Mouse (Mus musculus) hindbrain, embryonic 13.5 days (tissue): ENCODE measurements around the gene Hspb3. TPM values are rescaled to one million over a fixed set of nuclear protein-coding genes. Genes with fewer than 3 reads are reported as not detected.

Experiments
- ATAC-seq: fragments of 200-750 bp; cut with Nextera tagmentation; 2 replicates; pipeline ENCODE4 v1.8.0; 2017; ENCODE audit warnings: moderate TSS enrichment; ENCODE audit not compliant: low FRiP score
- H3K27ac ChIP-seq: fragments of 300-500 bp; sonication (generic); 2 replicates; pipeline ENCODE4 v1.5.1; 2015; ENCODE audit warnings: inconsistent platforms, mild to moderate bottlenecking, moderate library complexity
- H3K27me3 ChIP-seq: fragments of 300-500 bp; sonication (generic); 2 replicates; pipeline ENCODE4 v1.6.1; 2015; ENCODE audit warnings: mild to moderate bottlenecking, inconsistent platforms
- H3K36me3 ChIP-seq: fragments of 300-500 bp; sonication (generic); 2 replicates; pipeline ENCODE4 v1.6.1; 2015; ENCODE audit warnings: mild to moderate bottlenecking, inconsistent platforms
- H3K4me1 ChIP-seq: fragments of 300-500 bp; sonication (generic); replicated peaks from 2 replicates; pipeline ENCODE4 v1.6.1; 2015; ENCODE audit warnings: inconsistent platforms
- H3K4me2 ChIP-seq: fragments of 300-500 bp; sonication (generic); 2 replicates; pipeline ENCODE4 v1.6.1; 2015; ENCODE audit warnings: inconsistent platforms, mild to moderate bottlenecking, moderate library complexity
- H3K4me3 ChIP-seq: fragments of 300-500 bp; sonication (generic); 2 replicates; pipeline ENCODE4 v1.5.1; 2015; ENCODE audit warnings: mild to moderate bottlenecking, inconsistent platforms
- H3K9ac ChIP-seq: fragments of 300-500 bp; sonication (generic); 2 replicates; pipeline ENCODE4 v1.6.1; 2015; ENCODE audit warnings: mild to moderate bottlenecking, inconsistent platforms
- H3K9me3 ChIP-seq: fragments of 300-500 bp; sonication (generic); 2 replicates; pipeline ENCODE4 v1.6.1; 2016; ENCODE audit warnings: inconsistent platforms
- WGBS: fragments of 180-500 bp; shearing (Covaris S2); methylation state at CpG from one replicate; pipeline ENCODE4 v1.1.7; 2015; 5-methylcytosine and 5-hydroxymethylcytosine counted together
- polyA plus RNA-seq: library from polyadenylated mRNA; unstranded; fragments of >200 nt; fragmentation: Nextera tagmentation; extraction: Ambion mirVana; gene quantifications from 2 replicates; pipeline ENCODE4 v1.2.1, GENCODE M21; 2015

The Hspb3 gene
- 0.35 TPM in 1 of 2 replicates, not detected in the other for polyA plus RNA-seq

DNA sequence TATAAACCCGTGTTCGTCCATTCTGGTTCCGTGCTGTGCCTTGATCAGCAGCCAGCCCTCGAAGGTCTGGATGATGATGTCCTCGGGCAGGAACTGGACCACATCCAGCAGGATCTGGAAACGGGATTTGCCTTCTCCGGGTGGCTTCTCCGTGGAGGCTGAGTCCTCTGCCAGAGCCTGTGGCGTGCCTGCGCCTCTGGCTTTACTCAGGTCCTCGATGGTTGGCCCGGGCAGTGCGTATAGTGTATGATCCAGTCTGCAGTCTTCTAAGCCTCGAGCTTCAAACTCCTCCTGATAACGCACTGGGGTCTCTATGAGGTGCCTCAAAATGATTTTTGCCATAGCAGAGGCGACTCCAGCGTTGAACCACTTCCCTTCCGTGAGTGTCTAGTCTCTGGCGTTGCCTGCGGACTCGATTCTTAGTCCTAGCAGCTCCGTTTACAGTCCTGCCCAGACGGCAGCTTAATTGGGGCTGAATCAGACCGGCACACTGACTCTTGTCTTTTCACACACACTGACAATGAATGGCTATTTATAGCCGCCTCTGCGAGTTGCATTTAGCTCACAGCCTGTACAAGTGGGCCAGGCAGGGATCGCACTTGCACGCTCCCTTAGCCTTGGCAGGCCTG, at the start of gene Hspb3:
TSS of gene Hspb3 (minus strand) at position 526 of the 629 bp plus-strand sequence.
- H3K36me3 ChIP-seq, result no peaks in the 10 kb centered on the region
- peaks cover 11% of the 10 kb centered on the region for H3K4me1 ChIP-seq
- H3K9ac ChIP-seq, result 0 out of 2 replicates have a peak within 1 kb of the TSS, but pooled peaks have one; percentile 29
- 57% methylated on average over 28 of the region's 28 CpGs for WGBS
- no peaks in the 10 kb centered on the region for H3K9me3 ChIP-seq
- ATAC-seq, result 0 out of 2 replicates have a peak, but pooled peaks have one; percentile 57
- H3K4me3 ChIP-seq, result no peak within 1 kb of the TSS
- no peak within 1 kb of the TSS for H3K27ac ChIP-seq
- H3K27me3 ChIP-seq, result no peaks in the 10 kb centered on the region; the same call in 1 of the 2 replicates
- H3K4me2 ChIP-seq, result 0 out of 2 replicates have a peak within 1 kb of the TSS, but pooled peaks have one; percentile 8

DNA sequence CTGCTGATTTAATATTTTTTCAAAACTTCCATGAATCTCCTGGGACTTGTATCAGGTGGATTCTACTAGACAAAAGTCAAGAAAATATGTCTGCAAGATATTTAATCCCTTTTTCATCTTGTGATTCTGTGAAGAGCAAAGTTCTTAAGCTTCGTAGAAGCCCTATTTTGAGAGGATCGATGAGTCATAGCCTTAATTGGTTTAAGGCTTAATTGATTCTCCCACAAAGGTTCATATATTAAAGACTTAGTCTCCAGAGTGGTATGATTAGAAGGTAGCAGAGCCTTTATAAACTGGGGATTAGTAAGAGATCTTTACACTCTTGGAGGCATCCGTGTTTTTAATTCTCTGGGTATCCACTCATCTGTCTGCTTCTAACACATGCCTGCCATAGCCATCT, 49.7 kb upstream of the Hspb3 start:
- H3K4me1 ChIP-seq, result no peaks in the 10 kb centered on the region
- no peak overlapping the region for H3K9ac ChIP-seq
- 90% methylated on average over 3 of the region's 3 CpGs for WGBS
- H3K4me2 ChIP-seq, result no peak overlapping the region
- no peak for ATAC-seq
- no peak overlapping the region for H3K4me3 ChIP-seq
- H3K27me3 ChIP-seq, result 0 out of 2 replicates have a peak, but pooled peaks cover 2% of the 10 kb centered on the region
- H3K9me3 ChIP-seq, result no peaks in the 10 kb centered on the region
- no peak overlapping the region for H3K27ac ChIP-seq
- H3K36me3 ChIP-seq, result no peaks in the 10 kb centered on the region

DNA sequence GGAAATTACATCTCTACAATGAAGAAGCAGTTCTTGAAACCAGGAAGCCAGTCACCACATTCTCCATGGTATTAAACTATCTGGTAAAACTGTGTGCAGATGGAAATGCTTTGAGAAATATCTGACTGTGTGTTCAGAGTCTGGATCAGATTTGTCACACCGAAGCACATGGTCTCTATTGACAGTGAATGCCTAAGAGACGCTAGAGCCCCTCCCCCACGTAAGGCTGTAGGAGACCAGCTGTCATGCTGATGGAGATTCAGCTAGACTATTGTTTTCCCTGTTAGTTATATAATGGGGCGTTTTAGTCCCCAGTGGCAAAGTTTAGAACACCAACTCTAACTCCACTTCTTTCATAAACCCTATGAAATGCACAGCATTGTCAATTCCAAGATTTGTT, 42.7 kb upstream of the Hspb3 start:
- no peaks in the 10 kb centered on the region for H3K27me3 ChIP-seq
- no peak overlapping the region for H3K27ac ChIP-seq
- H3K36me3 ChIP-seq, result no peaks in the 10 kb centered on the region
- H3K4me2 ChIP-seq, result no peak overlapping the region
- peaks cover 9% of the 10 kb centered on the region for H3K4me1 ChIP-seq
- ATAC-seq, result peak; percentile 27; the same call in 1 of the 2 replicates
- H3K4me3 ChIP-seq, result no peak overlapping the region
- no peaks in the 10 kb centered on the region for H3K9me3 ChIP-seq
- WGBS, result 4% methylated on average over 4 of the region's 4 CpGs
- no peak overlapping the region for H3K9ac ChIP-seq

DNA sequence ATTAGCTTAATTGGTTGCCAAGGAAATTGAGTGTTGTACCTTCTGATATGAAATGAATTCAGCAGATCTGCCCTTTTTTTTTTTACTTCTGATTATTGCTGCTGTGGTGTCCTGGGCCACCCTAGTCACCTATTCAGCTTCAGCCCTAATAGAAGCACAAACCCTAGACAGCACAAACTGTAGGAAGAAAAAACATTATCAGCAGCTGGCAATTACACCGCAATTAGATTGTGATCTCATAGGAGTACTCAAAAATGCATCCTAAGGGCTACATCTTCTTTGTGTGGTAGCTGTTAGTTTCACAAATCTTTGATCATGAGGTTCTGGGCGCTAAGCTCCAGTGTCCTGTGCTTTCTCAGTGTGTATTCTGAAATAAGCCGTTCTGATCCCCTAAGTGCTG, 37.7 kb upstream of the Hspb3 start:
- no peak overlapping the region for H3K4me2 ChIP-seq
- ATAC-seq, result peak; percentile 61; the same call in 1 of the 2 replicates
- H3K4me3 ChIP-seq, result no peak overlapping the region
- H3K27me3 ChIP-seq, result no peaks in the 10 kb centered on the region
- peaks cover 33% of the 10 kb centered on the region for H3K4me1 ChIP-seq
- no peak overlapping the region for H3K9ac ChIP-seq
- 64% methylated on average over 3 of the region's 3 CpGs for WGBS
- no peaks in the 10 kb centered on the region for H3K9me3 ChIP-seq
- H3K27ac ChIP-seq, result peak overlapping the region; percentile 66
- no peaks in the 10 kb centered on the region for H3K36me3 ChIP-seq

DNA sequence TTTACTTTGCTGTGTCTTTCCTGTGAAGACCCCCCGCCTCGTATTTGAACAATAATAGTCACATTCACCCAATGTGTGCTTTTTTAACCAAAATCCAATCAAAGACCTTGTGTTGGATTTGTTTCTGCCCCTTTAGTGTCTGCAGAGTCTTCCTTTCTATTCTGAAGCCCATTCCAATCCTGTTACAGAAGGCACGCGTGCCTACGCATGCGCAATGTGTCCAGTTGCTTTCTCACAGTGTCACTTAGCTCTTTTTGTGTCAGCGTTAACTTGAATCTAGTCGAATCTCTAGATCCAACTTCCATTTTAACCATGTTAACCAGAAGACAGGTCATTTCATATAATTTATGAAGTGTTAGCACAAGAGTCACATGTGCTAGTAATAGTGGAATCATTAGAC, 36.5 kb upstream of the Hspb3 start:
- no peak for ATAC-seq
- WGBS, result 92% methylated on average over 8 of the region's 8 CpGs
- Histone ChIP-seq H3K9ac (no peak overlapping the region), H3K4me1 (peaks cover 32% of the 10 kb centered on the region), H3K27me3 (no peaks in the 10 kb centered on the region), H3K4me2 (no peak overlapping the region), H3K27ac (no peak overlapping the region), H3K4me3 (no peak overlapping the region), H3K9me3 (no peaks in the 10 kb centered on the region), H3K36me3 (no peaks in the 10 kb centered on the region)

DNA sequence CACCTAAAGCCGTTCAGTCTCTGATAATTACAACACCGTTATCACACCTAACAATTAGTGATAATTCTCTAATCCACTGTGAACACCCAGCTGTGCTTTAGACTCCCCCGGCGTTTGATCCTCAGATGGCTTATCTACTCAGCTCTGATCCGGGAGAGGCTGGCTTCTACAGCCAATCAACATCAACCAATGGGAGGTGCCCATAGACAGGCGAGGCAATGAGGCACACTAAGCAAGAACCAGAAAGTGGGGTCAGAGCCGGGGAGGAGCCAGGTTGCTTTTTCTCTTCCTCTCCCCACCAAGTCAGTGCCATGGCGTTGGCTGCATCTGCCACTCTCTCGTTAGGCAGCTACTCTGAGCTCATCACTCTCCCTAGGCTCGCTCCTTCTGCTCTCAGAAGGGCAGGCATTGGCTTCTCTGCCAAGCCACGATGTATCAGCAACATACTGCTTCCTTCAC, 36.0 kb upstream of the Hspb3 start:
- Histone ChIP-seq H3K4me3 (no peak overlapping the region), H3K4me1 (peaks cover 32% of the 10 kb centered on the region), H3K4me2 (no peak overlapping the region), H3K9me3 (no peaks in the 10 kb centered on the region), H3K27me3 (no peaks in the 10 kb centered on the region), H3K27ac (no peak overlapping the region), H3K9ac (no peak overlapping the region), H3K36me3 (no peaks in the 10 kb centered on the region)
- WGBS, result 47% methylated on average over 11 of the region's 11 CpGs
- ATAC-seq, result no peak

DNA sequence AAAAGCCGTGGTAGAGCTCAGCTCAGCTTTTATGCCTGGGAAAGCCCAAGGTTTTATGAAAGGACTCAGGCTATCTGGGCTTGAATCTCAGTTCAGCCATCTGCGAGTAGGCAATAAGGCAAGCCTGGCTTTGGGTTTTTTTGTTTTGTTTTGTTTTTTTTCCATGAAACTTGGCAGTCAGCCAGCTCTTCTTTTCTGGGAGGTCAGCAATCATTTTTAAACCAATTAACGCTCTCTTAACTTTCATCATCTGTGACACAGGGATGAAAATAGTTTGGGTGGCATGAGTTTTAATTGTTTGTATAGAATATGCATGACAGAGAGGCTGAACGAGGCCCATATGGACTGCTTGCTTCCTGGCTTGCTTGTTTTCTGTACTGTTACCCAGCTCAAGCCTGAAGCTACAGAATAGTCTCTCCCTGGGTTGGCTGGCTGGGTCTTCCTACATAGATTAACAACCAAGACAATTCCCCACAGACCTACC, 33.4 kb upstream of the Hspb3 start:
- no peak for ATAC-seq
- Histone ChIP-seq H3K4me1 (peaks cover 32% of the 10 kb centered on the region), H3K27me3 (no peaks in the 10 kb centered on the region), H3K9me3 (no peaks in the 10 kb centered on the region), H3K4me3 (no peak overlapping the region), H3K27ac (0 out of 2 replicates have a peak overlapping the region, but pooled peaks have one; percentile 56), H3K4me2 (no peak overlapping the region), H3K36me3 (no peaks in the 10 kb centered on the region), H3K9ac (no peak overlapping the region)
- 34% methylated on average over 4 of the region's 4 CpGs for WGBS

DNA sequence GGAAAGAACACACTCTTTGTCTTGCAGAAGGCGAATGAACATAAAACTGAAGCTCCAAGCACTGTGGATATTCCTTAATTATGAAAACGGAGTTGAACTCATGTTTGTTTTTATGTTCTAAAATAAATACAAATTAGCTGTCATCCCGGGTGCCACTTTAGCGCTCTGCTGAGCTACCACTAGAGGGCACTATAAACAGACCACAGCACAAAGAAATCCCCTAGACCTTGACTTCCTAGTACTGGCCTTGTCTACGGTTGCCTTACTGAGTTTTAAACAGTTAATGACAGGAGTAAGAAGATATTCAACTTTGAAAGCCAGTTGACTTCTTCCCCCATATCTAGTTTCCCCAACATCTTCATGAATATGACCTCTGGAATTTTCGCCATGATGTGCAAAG, 29.9 kb upstream of the Hspb3 start:
- Histone ChIP-seq H3K4me1 (0 out of 2 replicates have a peak, but pooled peaks cover 8% of the 10 kb centered on the region), H3K9ac (no peak overlapping the region), H3K4me2 (no peak overlapping the region), H3K9me3 (no peaks in the 10 kb centered on the region), H3K4me3 (no peak overlapping the region), H3K36me3 (no peaks in the 10 kb centered on the region), H3K27ac (no peak overlapping the region), H3K27me3 (no peaks in the 10 kb centered on the region)
- ATAC-seq, result no peak
- WGBS, result 19% methylated on average over 6 of the region's 6 CpGs

DNA sequence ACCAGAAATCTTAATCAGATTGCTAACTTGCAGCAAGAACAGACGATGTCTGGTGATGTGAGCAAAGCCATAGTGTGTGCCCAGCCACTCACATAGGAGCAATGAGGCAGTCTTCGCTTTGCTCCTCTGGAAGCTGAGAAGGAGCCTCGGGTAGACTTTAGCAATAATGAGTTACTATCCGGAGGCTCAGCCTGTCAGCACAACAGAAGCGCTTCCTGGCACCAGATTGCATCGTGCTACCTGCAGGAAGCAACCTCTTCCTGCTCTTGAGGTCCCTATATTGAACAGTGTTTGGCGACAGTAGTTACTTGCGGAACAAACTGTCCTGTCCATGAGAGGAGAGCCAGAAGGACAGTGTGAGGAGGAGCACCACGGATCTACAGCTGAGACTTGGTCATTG, 28.2 kb upstream of the Hspb3 start:
- WGBS, result 71% methylated on average over 9 of the region's 9 CpGs
- Histone ChIP-seq H3K9ac (no peak overlapping the region), H3K27me3 (no peaks in the 10 kb centered on the region), H3K4me3 (no peak overlapping the region), H3K36me3 (no peaks in the 10 kb centered on the region), H3K4me1 (0 out of 2 replicates have a peak, but pooled peaks cover 3% of the 10 kb centered on the region), H3K9me3 (no peaks in the 10 kb centered on the region), H3K4me2 (no peak overlapping the region), H3K27ac (no peak overlapping the region)
- no peak for ATAC-seq

DNA sequence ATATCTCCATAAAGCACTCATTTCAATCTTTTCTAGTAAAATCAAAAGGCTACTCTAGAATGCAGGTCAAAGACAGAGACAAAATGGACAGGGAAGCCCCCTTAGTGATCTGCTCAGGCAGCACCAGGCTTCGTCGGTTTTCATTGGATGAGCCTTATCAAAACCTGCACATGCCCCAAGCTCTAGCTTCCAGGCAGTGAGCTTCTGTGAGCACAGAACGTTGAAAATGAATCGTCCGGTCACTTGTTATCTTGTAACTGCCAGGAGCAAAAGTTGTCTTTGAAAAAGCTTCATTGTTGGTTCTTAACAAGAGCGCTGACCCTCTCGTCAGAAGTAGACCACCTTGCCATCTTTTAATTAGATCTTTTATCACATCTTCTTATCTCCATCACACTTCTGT, 26.4 kb upstream of the Hspb3 start:
- Histone ChIP-seq H3K4me1 (no peaks in the 10 kb centered on the region), H3K9ac (no peak overlapping the region), H3K4me3 (no peak overlapping the region), H3K36me3 (no peaks in the 10 kb centered on the region), H3K27me3 (no peaks in the 10 kb centered on the region), H3K9me3 (no peaks in the 10 kb centered on the region), H3K4me2 (no peak overlapping the region), H3K27ac (no peak overlapping the region)
- 83% methylated on average over 7 of the region's 7 CpGs for WGBS
- no peak for ATAC-seq

DNA sequence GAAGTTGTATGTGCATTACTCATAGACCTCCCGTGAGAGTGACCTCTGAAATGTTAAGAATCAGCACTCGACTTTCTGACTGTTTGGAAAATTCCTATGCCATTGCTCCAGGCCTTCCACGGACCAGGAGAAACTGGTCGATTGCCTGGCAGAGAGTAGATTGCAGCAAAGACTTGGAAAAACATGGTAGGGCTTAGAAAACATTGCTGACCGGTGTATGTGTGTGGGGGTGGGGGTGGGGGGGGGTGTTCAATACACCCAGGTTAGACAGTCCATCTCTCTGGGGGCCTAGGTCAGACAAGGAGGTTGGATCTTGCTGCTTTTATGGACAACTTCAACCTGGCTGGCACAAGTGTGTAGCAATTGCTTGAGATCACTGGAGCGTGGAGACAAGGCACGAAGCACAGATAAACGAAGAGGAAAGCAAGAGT, 23.2 kb upstream of the Hspb3 start:
- H3K27ac ChIP-seq, result no peak overlapping the region
- H3K4me2 ChIP-seq, result no peak overlapping the region
- H3K36me3 ChIP-seq, result no peaks in the 10 kb centered on the region
- no peaks in the 10 kb centered on the region for H3K9me3 ChIP-seq
- H3K9ac ChIP-seq, result no peak overlapping the region
- H3K4me1 ChIP-seq, result no peaks in the 10 kb centered on the region
- no peak for ATAC-seq
- H3K27me3 ChIP-seq, result no peaks in the 10 kb centered on the region
- WGBS, result 72% methylated on average over 8 of the region's 8 CpGs
- no peak overlapping the region for H3K4me3 ChIP-seq

DNA sequence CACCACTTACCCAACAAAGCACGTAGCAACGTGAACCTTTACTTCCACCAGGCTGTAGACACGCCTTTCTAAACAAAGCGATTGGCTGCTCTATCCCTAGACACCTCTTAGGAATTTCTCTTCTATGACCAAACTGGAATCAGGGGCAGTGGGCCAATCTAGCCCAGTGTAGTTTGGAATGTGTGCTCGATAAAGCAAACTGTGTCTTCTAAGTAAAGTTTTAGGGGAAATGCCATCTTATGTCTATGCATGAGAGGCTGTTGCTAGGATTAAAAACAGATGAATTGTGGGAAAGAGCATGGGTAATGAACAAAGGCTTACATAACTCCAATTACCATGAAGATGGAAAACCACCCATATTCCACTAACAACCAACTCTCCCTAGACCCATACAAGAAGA, 19.3 kb upstream of the Hspb3 start:
- no peak for ATAC-seq
- Histone ChIP-seq H3K9me3 (no peaks in the 10 kb centered on the region), H3K27ac (no peak overlapping the region), H3K4me2 (no peak overlapping the region), H3K36me3 (no peaks in the 10 kb centered on the region), H3K27me3 (no peaks in the 10 kb centered on the region), H3K4me3 (no peak overlapping the region), H3K9ac (no peak overlapping the region), H3K4me1 (no peaks in the 10 kb centered on the region)
- WGBS, result 87% methylated on average over 5 of the region's 5 CpGs

DNA sequence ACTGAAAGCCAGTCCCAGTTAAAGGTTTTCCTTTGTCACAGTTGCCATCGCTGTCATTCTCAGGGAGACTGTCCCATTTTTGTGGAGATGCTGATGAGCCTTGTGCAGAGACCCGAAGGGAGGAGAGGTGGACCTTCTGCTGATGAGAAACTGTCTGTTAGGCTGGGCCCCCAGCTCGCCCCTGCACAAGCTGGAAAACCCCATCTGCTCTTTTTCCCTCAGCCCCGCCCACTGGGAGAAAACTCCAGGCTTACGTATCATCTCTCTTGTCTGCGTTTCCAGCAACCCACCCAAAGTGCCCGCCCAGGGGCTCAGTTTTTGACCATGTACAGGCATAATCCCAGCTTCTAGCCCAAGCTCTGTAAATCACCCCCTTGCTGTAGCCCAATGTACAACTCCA, 17.2 kb upstream of the Hspb3 start:
- Histone ChIP-seq H3K27me3 (no peaks in the 10 kb centered on the region), H3K9me3 (no peaks in the 10 kb centered on the region), H3K36me3 (no peaks in the 10 kb centered on the region), H3K4me3 (no peak overlapping the region), H3K4me2 (no peak overlapping the region), H3K27ac (no peak overlapping the region), H3K9ac (no peak overlapping the region), H3K4me1 (no peaks in the 10 kb centered on the region)
- 94% methylated on average over 7 of the region's 7 CpGs for WGBS
- no peak for ATAC-seq
